Mouse (Mus musculus): ENCODE measurements at regions not wholly inside any gene's neighbourhood (a gene's known extent, or its start where the extent isn't known, plus 50 kb on each side); places are given as distances from the start of the nearest gene placed in this dataset.

GRCm38 (mm10) chrX:58445624-58446323, 423.3 kb downstream of the Zic3 start:
- Histone ChIP-seq H3K9me3 (replicated peaks; ENCODE audit: control insufficient read depth, low read length) (no peaks in the 10 kb centered on the region), H3K4me2 (ENCODE audit: low read length) (no peak overlapping the region), H3K36me3 (ENCODE audit: control insufficient read depth, insufficient read depth, low read length) (no peaks in the 10 kb centered on the region), H3K27me3 (replicated peaks; ENCODE audit: control insufficient read depth, insufficient read depth, low read length) (no peaks in the 10 kb centered on the region), H3K9ac (ENCODE audit: low read length) (no peak overlapping the region), H3K4me1 (ENCODE audit: control insufficient read depth, insufficient read depth, low read length) (no peaks in the 10 kb centered on the region), H3K27ac (ENCODE audit: low read depth, low read length) (no peak overlapping the region; the same call in 1 of the 2 replicates), H3K4me3 (ENCODE audit: low read depth, low read length) (no peak overlapping the region)
- DNase-seq (ENCODE audit: low spot score), result peak; percentile 84
- peak; percentile 92 for ATAC-seq
- 33% methylated on average over 4 of the region's 4 CpGs for WGBS

GRCm38 (mm10) chrX:58447605-58448004, 425.1 kb downstream of the Zic3 start:
- Histone ChIP-seq H3K27ac (ENCODE audit: low read depth, low read length) (no peak overlapping the region), H3K9me3 (replicated peaks; ENCODE audit: control insufficient read depth, low read length) (no peaks in the 10 kb centered on the region), H3K4me1 (ENCODE audit: control insufficient read depth, insufficient read depth, low read length) (no peaks in the 10 kb centered on the region), H3K4me3 (ENCODE audit: low read depth, low read length) (no peak overlapping the region), H3K36me3 (ENCODE audit: control insufficient read depth, insufficient read depth, low read length) (no peaks in the 10 kb centered on the region), H3K9ac (ENCODE audit: low read length) (no peak overlapping the region), H3K27me3 (replicated peaks; ENCODE audit: control insufficient read depth, insufficient read depth, low read length) (no peaks in the 10 kb centered on the region), H3K4me2 (ENCODE audit: low read length) (no peak overlapping the region)
- WGBS, result 36% methylated on average over 6 of the region's 6 CpGs
- ATAC-seq, result peak; percentile 33; the same call in 1 of the 2 replicates
- DNase-seq (ENCODE audit: low spot score), result peak; percentile 73

DNA sequence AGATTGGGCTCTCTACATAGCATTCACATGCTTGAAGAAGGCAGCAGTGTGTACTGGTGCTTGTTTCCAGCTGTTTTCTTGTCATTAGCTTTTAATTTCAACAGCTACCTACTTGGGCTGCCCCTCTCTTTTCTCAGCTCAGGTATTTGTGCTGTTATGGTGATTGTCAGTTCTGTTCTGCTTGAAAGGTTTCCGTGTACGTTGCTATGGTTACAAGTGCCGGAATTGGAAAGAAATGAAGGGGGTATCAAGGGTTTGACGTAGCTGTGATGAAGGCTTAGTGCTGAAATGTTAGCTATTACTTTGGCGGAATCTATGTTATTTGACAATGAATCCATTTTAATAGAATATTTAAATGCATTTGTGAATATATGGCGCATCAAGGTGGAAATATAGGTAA, 439.5 kb upstream of the 4930550L24Rik start:
- Histone ChIP-seq H3K4me3 (ENCODE audit: low read depth, low read length) (no peak overlapping the region), H3K27ac (ENCODE audit: low read depth, low read length) (no peak overlapping the region), H3K4me1 (ENCODE audit: control insufficient read depth, insufficient read depth, low read length) (no peaks in the 10 kb centered on the region), H3K27me3 (replicated peaks; ENCODE audit: control insufficient read depth, insufficient read depth, low read length) (no peaks in the 10 kb centered on the region), H3K9ac (ENCODE audit: low read length) (no peak overlapping the region), H3K9me3 (replicated peaks; ENCODE audit: control insufficient read depth, low read length) (no peaks in the 10 kb centered on the region), H3K36me3 (ENCODE audit: control insufficient read depth, insufficient read depth, low read length) (no peaks in the 10 kb centered on the region), H3K4me2 (ENCODE audit: low read length) (no peak overlapping the region)
- 55% methylated on average over 6 of the region's 6 CpGs for WGBS
- ATAC-seq (no peak), DNase-seq (ENCODE audit: low spot score) (peak; percentile 54)

DNA sequence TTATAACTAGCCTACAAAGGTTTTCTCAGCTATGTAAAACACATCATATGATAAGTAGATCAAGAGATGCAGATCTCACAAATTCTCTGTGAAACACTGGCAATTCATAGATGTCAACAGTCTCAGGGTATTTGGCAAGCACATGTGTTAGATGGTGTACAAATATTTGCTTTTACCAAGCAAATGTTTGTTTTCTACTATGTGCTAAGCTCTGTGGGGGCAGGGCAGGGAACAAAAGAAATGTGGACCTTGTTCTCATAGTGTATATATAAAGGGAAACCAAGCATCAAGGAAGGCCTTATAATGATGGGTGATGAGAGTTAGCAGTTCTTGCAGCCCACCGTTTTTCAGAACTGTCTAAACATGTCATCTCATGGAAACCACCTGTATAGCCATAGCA, 438.2 kb upstream of the 4930550L24Rik start:
- ATAC-seq, result no peak
- 50% methylated on average over 1 of the region's 1 CpGs for whole genome bisulfite sequencing
- H3K27me3 ChIP-seq (replicated peaks; ENCODE audit: control insufficient read depth, insufficient read depth, low read length), result no peaks in the 10 kb centered on the region
- no peak for DNase-seq (ENCODE audit: low spot score)
- no peak overlapping the region for H3K4me2 ChIP-seq (ENCODE audit: low read length)
- H3K4me3 ChIP-seq (ENCODE audit: low read depth, low read length), result no peak overlapping the region
- H3K27ac ChIP-seq (ENCODE audit: low read depth, low read length), result no peak overlapping the region
- H3K36me3 ChIP-seq (ENCODE audit: control insufficient read depth, insufficient read depth, low read length), result no peaks in the 10 kb centered on the region
- no peaks in the 10 kb centered on the region for H3K9me3 ChIP-seq (replicated peaks; ENCODE audit: control insufficient read depth, low read length)
- H3K4me1 ChIP-seq (ENCODE audit: control insufficient read depth, insufficient read depth, low read length), result no peaks in the 10 kb centered on the region
- no peak overlapping the region for H3K9ac ChIP-seq (ENCODE audit: low read length)

GRCm38 (mm10) chrX:58490861-58491260, 418.3 kb upstream of the 4930550L24Rik start:
- ATAC-seq (no peak), DNase-seq (ENCODE audit: low spot score) (peak; percentile 66)
- no peak overlapping the region for H3K9ac ChIP-seq (ENCODE audit: low read length)
- no peaks in the 10 kb centered on the region for H3K36me3 ChIP-seq (ENCODE audit: control insufficient read depth, insufficient read depth, low read length)
- H3K27ac ChIP-seq (ENCODE audit: low read depth, low read length), result no peak overlapping the region
- H3K9me3 ChIP-seq (replicated peaks; ENCODE audit: control insufficient read depth, low read length), result no peaks in the 10 kb centered on the region
- H3K4me2 ChIP-seq (ENCODE audit: low read length), result no peak overlapping the region
- no peaks in the 10 kb centered on the region for H3K4me1 ChIP-seq (ENCODE audit: control insufficient read depth, insufficient read depth, low read length)
- 20% methylated on average over 2 of the region's 2 CpGs for whole genome bisulfite sequencing
- H3K4me3 ChIP-seq (ENCODE audit: low read depth, low read length), result no peak overlapping the region
- no peaks in the 10 kb centered on the region for H3K27me3 ChIP-seq (replicated peaks; ENCODE audit: control insufficient read depth, insufficient read depth, low read length)

DNA sequence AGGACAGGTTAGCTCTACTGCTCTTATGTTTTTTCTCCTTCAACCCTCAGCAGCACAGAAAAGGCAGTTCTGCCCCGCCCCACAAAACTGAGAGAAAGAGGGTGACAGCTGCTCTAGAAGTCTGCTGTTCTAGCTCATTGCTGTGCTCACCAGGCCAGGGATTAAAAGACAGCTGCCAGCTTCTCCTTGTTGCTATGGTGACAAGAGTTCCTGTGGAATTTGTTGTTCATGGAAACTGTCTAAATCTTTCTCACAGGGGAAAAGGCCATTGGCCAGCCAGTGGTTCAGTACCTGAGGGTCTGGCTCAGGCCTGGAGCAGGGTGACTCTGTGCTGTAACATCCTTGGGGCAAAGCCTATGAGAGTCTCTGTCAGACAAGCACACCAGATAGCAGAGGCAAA, 405.6 kb upstream of the 4930550L24Rik start:
- Histone ChIP-seq H3K27me3 (replicated peaks; ENCODE audit: control insufficient read depth, insufficient read depth, low read length) (no peaks in the 10 kb centered on the region), H3K4me1 (ENCODE audit: control insufficient read depth, insufficient read depth, low read length) (peaks cover 2% of the 10 kb centered on the region; the same call in 1 of the 2 replicates), H3K36me3 (ENCODE audit: control insufficient read depth, insufficient read depth, low read length) (no peaks in the 10 kb centered on the region), H3K9ac (ENCODE audit: low read length) (no peak overlapping the region), H3K27ac (ENCODE audit: low read depth, low read length) (no peak overlapping the region), H3K9me3 (replicated peaks; ENCODE audit: control insufficient read depth, low read length) (no peaks in the 10 kb centered on the region), H3K4me3 (ENCODE audit: low read depth, low read length) (no peak overlapping the region), H3K4me2 (ENCODE audit: low read length) (no peak overlapping the region)
- 35% methylated on average over 1 of the region's 1 CpGs for WGBS
- DNase-seq (ENCODE audit: low spot score), result peak; percentile 57
- peak; percentile 46; the same call in 1 of the 2 replicates for ATAC-seq

GRCm38 (mm10) chrX:58514925-58515324, 394.2 kb upstream of the 4930550L24Rik start:
- WGBS, result 63% methylated on average over 5 of the region's 5 CpGs
- no peak overlapping the region for H3K4me2 ChIP-seq (ENCODE audit: low read length)
- H3K4me1 ChIP-seq (ENCODE audit: control insufficient read depth, insufficient read depth, low read length), result no peaks in the 10 kb centered on the region
- DNase-seq (ENCODE audit: low spot score) (peak; percentile 22), ATAC-seq (no peak)
- no peak overlapping the region for H3K4me3 ChIP-seq (ENCODE audit: low read depth, low read length)
- no peak overlapping the region for H3K27ac ChIP-seq (ENCODE audit: low read depth, low read length)
- no peaks in the 10 kb centered on the region for H3K9me3 ChIP-seq (replicated peaks; ENCODE audit: control insufficient read depth, low read length)
- no peak overlapping the region for H3K9ac ChIP-seq (ENCODE audit: low read length)
- H3K27me3 ChIP-seq (replicated peaks; ENCODE audit: control insufficient read depth, insufficient read depth, low read length), result no peaks in the 10 kb centered on the region
- H3K36me3 ChIP-seq (ENCODE audit: control insufficient read depth, insufficient read depth, low read length), result no peaks in the 10 kb centered on the region
